Mouse (Mus musculus) spleen, adult 2 months (tissue): ENCODE measurements around the gene Aldh1l1.

Experiments
- CTCF ChIP-seq: fragments of 200-500 bp; IDR thresholded peaks from 2 replicates; pipeline ENCODE4 v1.5.1; 2011; ENCODE audit warnings: mild to moderate bottlenecking, inconsistent platforms; ENCODE audit not compliant: insufficient read depth, insufficient read length, insufficient replicate concordance; ENCODE audit errors: extremely low read depth
- POLR2A ChIP-seq: fragments of 200-500 bp; IDR thresholded peaks from 2 replicates; pipeline ENCODE4 v1.6.1; 2011; ENCODE audit warnings: low read depth, low read length, inconsistent platforms

DNA sequence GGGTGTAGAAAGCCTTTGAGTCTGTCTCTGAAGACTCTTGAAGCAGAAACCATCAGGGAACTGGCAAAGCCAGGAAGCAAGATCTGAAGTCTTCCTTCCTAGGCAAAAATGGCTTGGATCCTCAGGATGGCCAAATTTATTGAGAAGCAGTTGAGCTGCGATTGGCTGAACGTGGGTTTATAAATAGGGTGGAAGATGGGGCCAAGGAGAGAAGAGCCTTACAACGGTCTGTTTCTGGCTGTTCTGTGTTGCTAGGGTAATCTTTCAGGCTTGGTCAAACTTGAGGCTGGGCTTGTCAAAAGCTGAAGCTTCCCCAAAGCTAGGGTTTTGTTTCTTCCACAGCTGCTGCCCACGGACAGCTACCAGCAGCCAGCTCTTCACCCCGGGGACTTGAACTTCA, 1.4 kb upstream of the Aldh1l1 start:
- TF ChIP-seq CTCF (no peak), POLR2A (no peak)
